ENCODE assay signal across 18 mouse cellular contexts in the genomic region with DNA sequence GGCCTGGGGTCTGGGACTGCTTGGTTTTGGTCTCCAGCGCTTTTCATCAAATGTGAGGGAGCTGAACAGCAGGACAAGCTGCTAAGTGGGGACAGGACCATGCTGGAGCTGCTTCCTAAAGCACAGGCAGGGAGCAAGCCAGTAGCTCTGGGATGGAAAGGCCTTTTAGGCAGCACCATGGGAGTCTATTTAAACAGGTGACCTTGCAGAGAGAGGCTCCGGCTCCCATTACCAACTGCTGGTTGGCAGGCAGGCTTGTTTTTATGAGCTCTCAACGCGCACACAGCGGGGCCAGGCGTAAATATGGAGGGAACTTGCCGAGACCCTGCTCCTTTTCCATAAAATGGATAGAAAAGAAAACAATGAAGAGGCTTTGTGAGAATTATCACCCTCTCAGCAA.
DNase-seq lines count a peak whose midpoint lies in the region; ATAC-seq and TF ChIP-seq lines count a peak whose summit lies in the region.
"Had no signal": no experiment of that assay in that cellular context is flagged by ENCODE, and none has a peak within 500 bp of the region (broad histone marks: within the 10 kb centered on the region; RNA-seq: fewer than 3 reads in every experiment).

No protein-coding gene starts in this region.

- 32% methylated on average over 7 of the region's 7 CpGs for WGBS in forebrain, embryonic 12.5 days
- WGBS in forebrain, postnatal 0 days = 26% methylated on average over 7 of the region's 7 CpGs
- 23% methylated on average over 7 of the region's 7 CpGs for WGBS in kidney, embryonic 15.5 days
- WGBS in cerebellum, adult 2 months = 23% methylated on average over 7 of the region's 7 CpGs

- no peak for TF ChIP-seq POLR2A in brain, embryonic 14.5 days (IDR thresholded peaks at IDR 0.05; ENCODE audit: borderline replicate concordance, extremely low read depth, insufficient read depth, insufficient read length, poor library complexity, severe bottlenecking)
- no peak for TF ChIP-seq POLR2A in cerebellum, adult 2 months (IDR thresholded peaks at IDR 0.05; ENCODE audit: borderline replicate concordance, insufficient read depth, low read length)

- no peaks in the 10 kb centered on the region for H3K36me3 ChIP-seq in forebrain, embryonic 12.5 days (replicated peaks)
- no peaks in the 10 kb centered on the region for H3K36me3 ChIP-seq in forebrain, postnatal 0 days (ENCODE audit: insufficient read depth)
- H3K36me3 ChIP-seq in kidney, embryonic 15.5 days = no peaks in the 10 kb centered on the region
- H3K36me3 ChIP-seq: lung, embryonic 15.5 days had no signal

- H3K27me3 ChIP-seq in forebrain, embryonic 12.5 days = 0 out of 2 replicates have a peak, but pooled peaks cover 3% of the 10 kb centered on the region
- no peaks in the 10 kb centered on the region for H3K27me3 ChIP-seq in forebrain, postnatal 0 days (ENCODE audit: insufficient read depth, low read length)
- no peaks in the 10 kb centered on the region for H3K27me3 ChIP-seq in kidney, embryonic 15.5 days
- no peaks in the 10 kb centered on the region for H3K27me3 ChIP-seq in cerebellum, adult 2 months (ENCODE audit: control insufficient read depth, insufficient read depth, low read length)
- H3K27me3 ChIP-seq: CH12.LX; lung, embryonic 15.5 days had no signal

- H3K9ac ChIP-seq in forebrain, embryonic 12.5 days = no peak overlapping the region
- H3K9ac ChIP-seq in forebrain, postnatal 0 days = no peak overlapping the region
- no peak overlapping the region for H3K9ac ChIP-seq in kidney, embryonic 15.5 days
- H3K9ac ChIP-seq: liver, embryonic 14.5 days; lung, embryonic 15.5 days had no signal

- H3K4me3 ChIP-seq in forebrain, embryonic 12.5 days (replicated peaks) = no peak overlapping the region
- no peak overlapping the region for H3K4me3 ChIP-seq in forebrain, postnatal 0 days (ENCODE audit: low read depth, low read length)
- no peak overlapping the region for H3K4me3 ChIP-seq in kidney, embryonic 15.5 days (replicated peaks)
- no peak overlapping the region for H3K4me3 ChIP-seq in cerebellum, adult 2 months (replicated peaks; ENCODE audit: insufficient read depth, low read depth, low read length)
- H3K4me3 ChIP-seq: layer of hippocampus, adult 2 months; lung, embryonic 15.5 days had no signal

- 0 out of 2 replicates have a peak, but pooled peaks cover 3% of the 10 kb centered on the region for H3K4me1 ChIP-seq in forebrain, embryonic 12.5 days
- H3K4me1 ChIP-seq in forebrain, postnatal 0 days (ENCODE audit: insufficient read depth) = no peaks in the 10 kb centered on the region
- peaks cover 10% of the 10 kb centered on the region for H3K4me1 ChIP-seq in kidney, embryonic 15.5 days
- no peaks in the 10 kb centered on the region for H3K4me1 ChIP-seq in cerebellum, adult 2 months (ENCODE audit: control insufficient read depth, insufficient read depth, low read length)
- H3K4me1 ChIP-seq: lung, embryonic 15.5 days had no signal

- H3K9me3 ChIP-seq in forebrain, embryonic 12.5 days = no peaks in the 10 kb centered on the region
- no peaks in the 10 kb centered on the region for H3K9me3 ChIP-seq in forebrain, postnatal 0 days (ENCODE audit: low read length)
- H3K9me3 ChIP-seq in kidney, embryonic 15.5 days (replicated peaks) = no peaks in the 10 kb centered on the region
- H3K9me3 ChIP-seq: lung, embryonic 15.5 days had no signal

- DNase-seq in forebrain, postnatal 0 days = no peak
- no peak for DNase-seq in kidney, postnatal 4 days
- peak; percentile 42 for DNase-seq in brain, embryonic 14.5 days (ENCODE audit: low read depth)
- peak; percentile 34 for DNase-seq in forelimb bud, embryonic 11.5 days (ENCODE audit: low read depth, low spot score)
- DNase-seq in layer of hippocampus, postnatal 14 days (ENCODE audit: low spot score in 2 of 2) = no peak
- DNase-seq in cerebellum, adult 2 months = no peak
- DNase-seq: adrenal gland, postnatal 25 days; cerebellum, adult 11-12 months; cerebellum, postnatal 25 days; lung, postnatal 4 days had no signal

- H3K4me2 ChIP-seq in forebrain, embryonic 12.5 days = peak overlapping the region; percentile 8; the same call in 1 of the 2 replicates
- no peak overlapping the region for H3K4me2 ChIP-seq in forebrain, postnatal 0 days (ENCODE audit: low read depth)
- H3K4me2 ChIP-seq in kidney, embryonic 15.5 days = peak overlapping the region; percentile 17; the same call in 1 of the 2 replicates
- H3K4me2 ChIP-seq: lung, embryonic 15.5 days; midbrain, embryonic 11.5 days had no signal

- no peak for ATAC-seq in forebrain, embryonic 12.5 days (ENCODE audit: low FRiP score)
- no peak for ATAC-seq in forebrain, postnatal 0 days
- ATAC-seq in kidney, embryonic 15.5 days (replicated peaks; ENCODE audit: low FRiP score) = peak; percentile 30; the same call in 1 of the 2 replicates
- ATAC-seq: inflammation-experienced regulatory T-cells, adult 6 months had no signal

- no peak for TF ChIP-seq CTCF in forebrain, postnatal 0 days (IDR thresholded peaks at IDR 0.05; ENCODE audit: low read depth)
- TF ChIP-seq CTCF in brain, embryonic 14.5 days (IDR thresholded peaks at IDR 0.05; ENCODE audit: borderline replicate concordance, extremely low read depth, insufficient read depth, insufficient read length) = no peak
- no peak for TF ChIP-seq CTCF in cerebellum, adult 2 months (IDR thresholded peaks at IDR 0.05; ENCODE audit: borderline replicate concordance, insufficient read depth, low read depth, low read length)

- H3K27ac ChIP-seq in forebrain, embryonic 12.5 days = no peak overlapping the region
- H3K27ac ChIP-seq in forebrain, postnatal 0 days (ENCODE audit: low read depth, low read length) = no peak overlapping the region
- peak overlapping the region; percentile 1; the same call in 1 of the 2 replicates for H3K27ac ChIP-seq in kidney, embryonic 15.5 days
- no peak overlapping the region for H3K27ac ChIP-seq in cerebellum, adult 2 months (ENCODE audit: insufficient read depth, low read length)
- H3K27ac ChIP-seq: layer of hippocampus, adult 2 months; liver, embryonic 14.5 days; lung, embryonic 15.5 days had no signal

Comparison
In these comparisons a context has a peak if more than half of its experiments do, and no peak if none do; other contexts are left out.
1. DNase-seq: peak in brain, embryonic 14.5 days (single experiment) and forelimb bud, embryonic 11.5 days (single experiment); none in forebrain, postnatal 0 days (single experiment), kidney, postnatal 4 days (0 of 2), layer of hippocampus, postnatal 14 days (0 of 2) and cerebellum, adult 2 months (0 of 2).